Mouse (Mus musculus) neural tube, postnatal 0 days (tissue): ENCODE results near the gene Acan. TPM values are rescaled to one million over a fixed set of nuclear protein-coding genes. Genes with fewer than 3 reads are reported as not detected.

Experiments used
- polyA plus RNA-seq: library from polyadenylated mRNA; unstranded; fragments of >200 nt; fragmentation: Nextera tagmentation; extraction: Ambion mirVana; gene quantifications from 2 replicates; pipeline ENCODE4 v1.2.1, GENCODE M21; 2015

The Acan gene
- polyA plus RNA-seq = 0.65 and 1.2 TPM in 2 replicates

DNA sequence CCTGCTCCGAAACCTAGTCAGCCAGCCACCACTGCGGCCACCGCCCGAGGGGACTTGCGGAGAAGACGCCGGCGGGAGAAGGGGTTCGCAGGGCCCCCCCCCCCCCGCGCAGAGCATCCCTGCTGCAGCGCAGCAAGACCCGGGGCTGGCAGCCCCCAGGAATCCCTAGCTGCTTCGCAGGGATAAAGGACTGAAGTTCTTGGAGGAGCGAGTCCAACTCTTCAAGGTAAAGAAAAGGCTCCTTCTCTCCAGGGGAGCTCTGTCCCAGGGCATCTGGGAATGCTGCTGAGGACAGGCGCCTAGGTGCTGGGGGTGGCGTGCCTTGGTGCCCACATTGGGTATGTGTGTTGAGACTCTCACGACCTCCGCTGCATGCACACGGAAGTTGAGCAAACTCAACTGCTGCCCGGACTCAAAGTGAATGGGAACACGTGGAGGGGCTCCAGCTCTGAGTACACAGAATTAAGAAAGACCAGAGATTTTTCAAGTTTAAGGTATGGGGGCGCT lies at the start of gene Acan:
Gene Acan, plus strand, starts transcription at position 101 of the 507 bp plus-strand sequence.

DNA sequence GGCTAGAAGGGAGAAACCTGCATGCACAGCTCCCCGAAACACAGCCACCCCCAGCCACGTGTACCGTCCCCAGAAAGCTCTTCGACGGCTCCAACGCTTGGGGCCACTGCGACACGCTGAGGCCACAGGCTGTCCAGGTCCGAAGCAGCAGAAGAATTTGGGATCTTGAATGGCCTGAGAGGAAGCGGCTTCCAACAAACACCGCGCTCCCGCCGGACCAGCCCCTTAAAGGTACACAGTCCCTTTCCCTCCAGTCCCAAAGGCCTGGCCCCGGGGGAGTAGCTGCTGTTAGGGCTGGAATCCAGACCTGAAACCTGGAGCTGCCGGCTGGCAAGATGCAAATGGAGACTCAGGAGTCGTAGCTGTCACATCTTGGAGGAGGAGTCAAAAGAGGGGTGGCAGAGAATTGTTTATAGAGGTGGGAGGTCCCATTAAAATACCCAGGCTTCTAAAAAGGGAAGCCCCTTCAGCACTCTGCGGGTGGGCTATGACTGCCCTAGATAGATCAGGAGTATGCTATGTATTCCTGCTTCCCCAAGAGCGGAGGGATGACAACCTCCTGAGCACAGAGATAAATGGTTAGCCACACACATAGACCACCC lies 77.7 kb downstream of the Acan start, which contains the start of gene Hapln3:
Gene Hapln3, minus strand, starts transcription at position 176 of the 602 bp plus-strand sequence.

GRCm38 (mm10) chr7:79148711-79149266 lies 95.5 kb downstream of the Acan start, which contains the start of gene Mfge8:
TSS of gene Mfge8 (minus strand) at chr7:79149060.

Other genes with a start within 250 kb of the Acan start
- gene Det1, start 206.2 kb upstream of the Acan start, polyA plus RNA-seq = 7.2 and 7.7 TPM in 2 replicates
- 54.5 and 58.6 TPM in 2 replicates for gene Aen, start 157.6 kb upstream of the Acan start, polyA plus RNA-seq
- gene Isg20, start 140.1 kb upstream of the Acan start, polyA plus RNA-seq = 1.3 and 1.8 TPM in 2 replicates
- gene Hapln3, start 77.5 kb downstream of the Acan start, polyA plus RNA-seq = 3.7 and 4.5 TPM in 2 replicates
- 199 and 227 TPM in 2 replicates for gene Mfge8, start 95.6 kb downstream of the Acan start, polyA plus RNA-seq
- 14.9 and 15.5 TPM in 2 replicates for gene Abhd2, start 219.7 kb downstream of the Acan start, polyA plus RNA-seq